Mouse (Mus musculus) left cerebral cortex, adult 9 months (tissue): Measurements from ENCODE around the gene Gnb1l.

Experiments used
- DNase-seq, 2 experiments: peaks; one replicate each; pipeline ENCODE4 v3.0.0; 2022; ENCODE audit warnings: low spot score in 2 of 2

Gnb1l gene

DNA sequence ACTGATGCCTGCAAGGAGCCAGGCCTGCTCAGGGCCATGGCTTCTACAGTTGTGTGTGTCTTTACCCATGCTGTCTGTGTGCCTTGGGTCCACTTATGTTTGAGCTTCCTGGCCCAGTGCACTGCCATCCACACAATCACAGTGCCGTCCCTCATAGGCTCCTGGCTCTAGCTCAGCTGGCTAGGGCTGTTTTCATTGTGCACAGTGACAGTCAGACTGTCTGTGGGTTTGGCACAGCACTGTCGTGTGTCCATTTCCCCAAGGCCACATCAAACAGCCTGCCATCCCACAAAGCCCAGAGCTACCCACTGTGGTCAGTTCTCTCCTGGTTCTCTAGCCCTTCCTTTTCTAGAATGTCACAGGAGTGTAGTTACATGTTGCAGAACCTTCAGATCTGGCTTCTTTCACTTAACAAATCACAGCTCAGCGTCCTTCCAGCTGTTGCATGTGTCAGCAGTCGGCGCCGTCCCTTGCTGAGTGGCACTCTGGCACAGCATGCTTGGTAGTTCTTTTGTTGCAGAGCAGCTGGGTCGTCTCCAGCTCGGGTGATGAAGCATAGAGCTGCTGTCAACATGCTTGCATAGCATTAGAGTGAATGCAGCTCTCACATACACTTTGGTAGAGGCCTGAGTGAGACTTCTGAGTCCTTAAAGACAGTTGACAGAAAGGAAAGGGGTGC is 44.8 kb downstream of the Gnb1l start:
- DNase-seq: peak in 1 of 2 experiments; percentile 11

DNA sequence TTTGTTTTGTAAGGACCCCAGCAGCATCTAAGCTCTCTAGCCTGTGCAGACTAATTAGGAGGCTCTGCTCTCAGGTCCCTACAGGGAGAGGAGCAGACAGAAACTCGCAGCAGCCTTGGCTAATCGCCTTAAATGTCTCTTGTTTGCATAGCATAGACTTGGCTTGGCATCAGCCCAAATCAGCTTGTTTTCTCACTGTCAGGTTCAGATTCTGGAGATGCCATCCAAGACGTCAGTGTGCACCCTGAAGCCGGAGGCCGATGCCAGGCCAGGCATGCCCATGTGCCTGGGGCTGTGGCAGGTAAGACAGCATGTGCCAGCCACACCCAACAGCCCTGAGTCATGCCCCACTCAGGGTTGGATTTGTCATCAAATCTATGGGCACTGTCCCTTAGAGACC is 49.4 kb downstream of the Gnb1l start:
- no peak for DNase-seq

- DNase-seq: no peak
Observed at GRCm38 (mm10) chr16:18551604-18552003, 53.1 kb downstream of the Gnb1l start.

- no peak for DNase-seq
Observed at GRCm38 (mm10) chr16:18552106-18552710, 53.7 kb downstream of the Gnb1l start.

DNA sequence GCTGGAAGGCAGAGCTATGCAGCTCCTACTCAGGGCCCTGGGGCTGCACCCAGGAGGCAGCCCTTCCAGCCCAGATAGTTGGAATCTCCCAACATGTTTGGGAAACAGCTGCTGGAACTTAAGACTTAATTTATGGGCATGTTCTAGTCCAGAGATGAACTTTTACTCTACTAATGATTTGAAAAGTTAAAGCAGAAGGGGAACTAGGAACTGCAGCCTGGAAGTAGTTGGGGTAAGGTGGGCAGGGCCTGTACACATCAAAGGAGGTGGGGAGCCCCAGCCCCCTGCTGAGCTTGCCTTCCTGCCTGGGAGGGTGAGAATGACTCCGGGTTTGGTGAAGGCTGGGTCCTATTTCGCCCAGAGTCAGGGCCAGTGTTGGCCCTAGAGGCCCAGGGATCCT is 56.2 kb downstream of the Gnb1l start:
- no peak for DNase-seq

DNA sequence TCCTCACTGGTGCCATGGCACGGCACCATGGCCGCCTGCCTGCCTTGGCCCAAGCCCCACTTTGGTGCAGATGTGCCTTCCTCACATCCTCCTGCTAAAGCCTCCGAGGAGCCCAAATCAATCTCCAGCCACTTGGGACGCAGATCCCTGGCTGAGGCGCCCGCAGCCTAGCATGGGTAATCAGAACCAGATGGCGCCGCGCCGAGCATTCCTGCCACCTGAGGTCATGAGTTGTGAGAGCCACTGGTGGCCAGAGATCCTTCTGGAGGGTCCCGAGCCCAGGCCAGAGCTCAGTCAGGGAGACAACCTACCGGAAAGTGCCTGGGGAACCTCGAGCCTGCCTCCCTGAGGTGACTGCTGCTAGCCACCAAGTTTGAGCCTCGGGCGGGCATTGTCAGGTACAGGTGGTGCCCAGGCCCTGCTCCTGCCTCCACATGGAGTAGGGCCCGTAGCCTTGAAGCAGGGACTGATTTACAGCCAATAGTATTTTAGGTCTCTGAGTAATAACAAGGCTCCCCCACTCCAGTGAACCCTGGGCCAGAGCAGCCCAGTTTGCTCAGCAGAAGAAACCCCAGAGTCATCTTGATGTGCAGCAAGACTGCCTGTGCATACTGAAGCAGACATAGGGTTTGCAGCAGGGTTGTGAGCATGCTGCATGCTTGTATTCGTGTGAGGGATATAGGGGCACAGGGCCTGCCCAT is 56.9 kb downstream of the Gnb1l start:
- DNase-seq: no peak

DNA sequence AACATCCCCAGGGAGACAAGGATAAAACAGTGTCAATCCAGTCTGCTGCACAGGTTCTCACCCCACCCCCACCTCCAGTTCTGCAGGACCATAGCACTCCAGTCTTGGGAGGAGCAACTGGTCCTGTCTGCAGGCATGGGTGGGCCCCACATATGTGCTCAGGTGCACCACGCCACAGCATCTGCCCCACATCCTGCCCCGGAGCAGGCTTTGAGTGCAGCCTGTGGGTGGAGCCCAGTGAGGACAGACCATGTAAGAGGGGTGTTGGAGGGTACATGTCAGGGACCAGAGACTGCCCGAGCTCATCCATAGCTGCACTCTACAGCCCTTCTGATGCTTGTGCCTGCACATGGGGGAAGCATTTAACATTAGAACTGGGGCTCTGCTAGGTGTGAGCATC is 57.9 kb downstream of the Gnb1l start:
- no peak for DNase-seq

- no peak for DNase-seq
Observed at GRCm38 (mm10) chr16:18564472-18564871, 66.0 kb downstream of the Gnb1l start.

DNA sequence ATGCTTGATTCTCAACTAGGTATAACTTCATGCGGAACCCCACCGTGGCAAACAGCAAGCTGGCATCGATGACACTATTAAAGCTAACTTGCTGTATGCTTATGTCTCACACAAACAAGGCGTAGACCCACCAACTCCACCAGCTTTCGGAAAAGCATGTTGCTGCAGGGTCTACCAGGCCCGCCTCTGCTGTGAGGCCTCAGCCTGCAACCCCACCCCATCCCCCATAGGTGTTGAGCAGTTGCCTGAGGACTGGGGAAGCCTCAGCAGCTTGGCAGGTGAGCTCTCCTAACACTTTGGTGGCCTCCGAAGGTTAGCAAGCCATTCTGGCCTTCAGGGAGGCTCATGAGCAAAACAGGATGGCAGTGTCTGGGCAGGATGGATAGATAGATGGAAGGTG is 70.1 kb downstream of the Gnb1l start:
- no peak for DNase-seq

DNA sequence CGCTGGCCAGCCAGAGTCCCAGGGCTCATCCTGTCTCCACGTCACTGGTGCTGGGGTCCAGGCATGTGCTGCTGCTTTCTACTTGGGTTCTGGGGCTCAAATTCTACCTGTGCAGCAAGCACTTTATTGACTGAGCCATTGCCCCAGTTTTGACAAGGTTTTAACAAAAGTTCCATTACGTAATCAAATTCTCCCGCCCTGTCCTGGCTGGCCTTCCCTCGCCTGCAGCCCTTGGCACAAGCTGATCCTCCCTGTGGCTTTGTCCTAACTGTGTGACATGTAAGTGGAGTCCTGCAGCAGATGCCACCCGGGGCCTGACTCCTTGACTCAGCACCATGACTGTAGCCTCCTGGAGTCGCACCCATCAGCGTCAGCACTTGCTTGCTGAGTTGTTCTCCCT is 75.7 kb downstream of the Gnb1l start:
- no peak for DNase-seq

DNA sequence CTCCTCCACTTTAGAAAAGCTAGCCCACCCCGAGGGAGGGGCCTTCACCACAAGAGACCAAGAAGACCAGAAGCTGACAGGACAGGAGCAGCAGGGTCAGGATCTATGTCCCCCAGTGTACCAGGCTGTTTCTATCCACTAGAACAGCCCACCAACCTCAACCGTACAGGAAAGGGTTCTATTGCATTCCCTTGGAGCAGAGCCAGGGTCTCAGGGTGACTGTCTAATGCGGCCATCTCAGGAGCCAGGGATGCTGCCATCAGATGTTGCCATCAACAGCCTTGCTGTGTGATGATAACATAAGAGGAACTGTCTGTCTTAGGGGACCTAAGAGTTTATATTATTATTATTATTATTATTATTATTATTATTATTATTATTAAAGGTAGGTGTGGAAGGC is 78.6 kb downstream of the Gnb1l start:
- no peak for DNase-seq

- no peak for DNase-seq
Observed at GRCm38 (mm10) chr16:18577599-18578160, 79.2 kb downstream of the Gnb1l start.

GRCm38 (mm10) chr16:18580389-18580788 is 81.9 kb downstream of the Gnb1l start:
- no peak for DNase-seq

- DNase-seq: no peak
Observed at GRCm38 (mm10) chr16:18581050-18581622, 82.6 kb downstream of the Gnb1l start.

DNA sequence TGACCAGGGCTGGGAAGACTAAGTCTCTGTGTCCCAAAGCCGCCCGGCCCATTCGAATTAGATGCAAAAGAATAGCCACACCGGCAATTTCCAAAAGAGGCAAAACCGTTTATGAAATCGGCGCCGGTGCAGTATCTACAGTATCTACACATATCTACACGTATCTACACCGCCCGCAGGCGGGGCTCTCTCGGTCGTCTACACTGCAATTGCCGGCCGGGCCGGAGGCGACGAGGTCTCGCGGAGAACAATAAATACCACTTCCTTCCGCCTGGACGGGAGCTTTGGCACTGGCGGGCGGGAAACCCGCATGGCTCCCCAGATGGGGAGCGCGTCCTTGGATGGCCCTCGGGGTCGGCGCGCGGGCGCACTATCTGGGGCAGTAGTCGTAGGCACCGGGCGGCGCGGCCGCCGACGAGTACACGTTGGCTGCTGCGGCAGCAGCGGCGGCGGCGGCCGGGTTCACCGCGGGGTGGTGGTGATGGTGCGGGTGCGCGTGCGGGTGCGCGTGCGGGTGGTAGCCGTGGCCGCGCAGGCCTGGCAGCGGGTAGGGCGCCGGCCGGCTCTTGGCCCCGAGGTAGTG is 83.2 kb downstream of the Gnb1l start:
- DNase-seq: no peak

DNA sequence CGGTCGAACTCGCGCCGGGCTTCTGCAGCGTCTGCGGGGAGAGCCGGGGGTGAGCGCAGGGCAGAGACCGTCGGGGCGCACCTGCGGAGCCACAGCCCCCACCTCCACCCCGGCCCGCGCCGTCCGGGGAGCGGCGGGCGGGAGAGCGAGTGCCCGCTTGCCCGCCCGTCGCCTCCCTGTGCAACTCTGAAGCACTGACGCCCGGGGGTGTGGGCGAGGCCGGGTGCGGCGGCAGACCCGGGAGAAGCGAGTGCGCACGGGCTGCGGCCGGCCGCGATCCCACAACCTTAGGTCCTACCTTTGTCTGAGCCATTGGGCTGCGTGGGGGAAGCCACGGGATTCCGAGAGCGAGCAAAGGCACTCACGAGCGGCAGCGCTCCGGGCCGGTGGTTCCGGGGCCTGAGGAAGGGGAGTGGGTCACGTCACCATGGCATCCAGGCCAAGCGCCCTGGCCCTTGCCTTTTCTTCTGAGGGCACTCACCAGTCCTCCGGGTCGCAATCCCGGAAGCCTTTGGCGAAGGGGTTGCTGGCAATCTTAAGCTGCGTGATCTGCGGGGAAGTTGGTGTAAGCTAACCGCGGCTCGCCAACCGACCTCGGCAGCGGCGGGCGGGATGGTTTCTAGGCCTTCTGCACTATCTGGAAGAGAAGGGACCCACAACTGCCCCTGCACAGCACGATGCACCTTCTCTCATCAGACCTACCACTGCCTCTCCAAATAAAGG is 84.1 kb downstream of the Gnb1l start:
- no peak for DNase-seq

DNA sequence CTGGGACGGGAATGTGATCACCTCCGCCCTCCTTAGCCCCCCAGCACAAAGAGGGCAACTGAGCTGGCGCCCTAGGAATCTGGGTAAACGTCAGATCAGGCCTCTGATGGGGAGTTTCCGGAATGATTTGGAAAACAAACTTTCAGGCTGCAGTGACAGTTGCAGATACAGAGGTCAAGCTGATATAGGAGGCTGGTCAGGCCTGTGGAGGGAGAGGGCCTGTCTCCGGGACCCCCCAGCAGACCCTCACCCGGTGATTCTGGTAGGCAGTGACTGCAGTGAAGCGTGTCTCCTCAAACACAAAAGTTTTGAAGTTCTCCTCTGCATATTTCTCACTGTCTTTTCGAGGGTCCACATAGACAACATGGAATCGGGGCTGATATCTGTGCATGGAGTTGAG is 84.7 kb downstream of the Gnb1l start:
- no peak for DNase-seq

- no peak for DNase-seq
Observed at GRCm38 (mm10) chr16:18583673-18584357, 85.3 kb downstream of the Gnb1l start.

- no peak for DNase-seq
Observed at GRCm38 (mm10) chr16:18584901-18585510, 86.5 kb downstream of the Gnb1l start.

GRCm38 (mm10) chr16:18585676-18586075 is 87.2 kb downstream of the Gnb1l start:
- DNase-seq: no peak
